Mouse (Mus musculus): Measurements from ENCODE around the gene Fcgrt. TPM values are rescaled to one million over a fixed set of nuclear protein-coding genes. Genes with fewer than 3 reads are reported as not detected.
"Not testable (repeated sequence)": the region's sequence is repeated elsewhere in the genome, so short reads cannot be mapped to it uniquely, and the experiment has no call there.

Gene Fcgrt
- polyA plus RNA-seq, 1 experiment from 2014 or later: 14.1 TPM

GRCm38 (mm10) chr7:45128624-45129246 is 25.1 kb upstream of the Fcgrt start, which contains the start of gene Rpl13a:
Gene Rpl13a, minus strand, starts transcription at chr7:45128761.
- WGBS: under 1% methylated on average over 48 of the region's 48 CpGs
- ATAC-seq (ENCODE audit: low FRiP score, low read depth): peak; percentile 89
- Histone ChIP-seq H3K36me3 (peaks cover 25% of the 10 kb centered on the region), H3K27me3 (replicated peaks) (no peaks in the 10 kb centered on the region), H3K4me1 (peaks cover 22% of the 10 kb centered on the region), H3K9me3 (no peaks in the 10 kb centered on the region), H3K4me3 (peak within 1 kb of the TSS; percentile 81), H3K27ac (peak within 1 kb of the TSS; percentile 89), H3K9ac (peak within 1 kb of the TSS; percentile 97), H3K4me2 (replicated peaks) (peak within 1 kb of the TSS; percentile 78)

- H3K27ac ChIP-seq: peak overlapping the region; percentile 60
- peak overlapping the region; percentile 78 for H3K4me2 ChIP-seq (replicated peaks)
- ATAC-seq (ENCODE audit: low FRiP score, low read depth): no peak
- peak overlapping the region; percentile 81 for H3K4me3 ChIP-seq
- H3K9me3 ChIP-seq: no peaks in the 10 kb centered on the region
- H3K9ac ChIP-seq: peak overlapping the region; percentile 97
- H3K27me3 ChIP-seq (replicated peaks): no peaks in the 10 kb centered on the region
- 1% methylated on average over 6 of the region's 6 CpGs for WGBS
- H3K4me1 ChIP-seq: peaks cover 28% of the 10 kb centered on the region
- H3K36me3 ChIP-seq: peaks cover 29% of the 10 kb centered on the region
Measured at GRCm38 (mm10) chr7:45127700-45128224, 24.1 kb upstream of the Fcgrt start.

GRCm38 (mm10) chr7:45126844-45127699 is 23.4 kb upstream of the Fcgrt start:
- Histone ChIP-seq H3K9ac (peak overlapping the region; percentile 97), H3K4me1 (peaks cover 32% of the 10 kb centered on the region), H3K4me2 (replicated peaks) (peak overlapping the region; percentile 78), H3K9me3 (no peaks in the 10 kb centered on the region), H3K27ac (peak overlapping the region; percentile 60; the same call in 1 of the 2 replicates), H3K4me3 (peak overlapping the region; percentile 81), H3K36me3 (peaks cover 36% of the 10 kb centered on the region), H3K27me3 (replicated peaks) (no peaks in the 10 kb centered on the region)
- WGBS: 48% methylated on average over 21 of the region's 21 CpGs
- no peak for ATAC-seq (ENCODE audit: low FRiP score, low read depth)

GRCm38 (mm10) chr7:45126147-45126843 is 22.6 kb upstream of the Fcgrt start:
- H3K4me2 ChIP-seq (replicated peaks): peak overlapping the region; percentile 78
- H3K4me1 ChIP-seq: peaks cover 35% of the 10 kb centered on the region
- peak overlapping the region; percentile 81; the same call in 1 of the 2 replicates for H3K4me3 ChIP-seq
- H3K27me3 ChIP-seq (replicated peaks): no peaks in the 10 kb centered on the region
- H3K27ac ChIP-seq: peak overlapping the region; percentile 60; the same call in 1 of the 2 replicates
- H3K9ac ChIP-seq: peak overlapping the region; percentile 97
- WGBS: 72% methylated on average over 17 of the region's 17 CpGs
- peaks cover 44% of the 10 kb centered on the region for H3K36me3 ChIP-seq
- ATAC-seq (ENCODE audit: low FRiP score, low read depth): no peak
- no peaks in the 10 kb centered on the region for H3K9me3 ChIP-seq

- H3K4me3 ChIP-seq; H3K9ac ChIP-seq; ATAC-seq (ENCODE audit: low FRiP score, low read depth); H3K9me3 ChIP-seq; H3K27me3 ChIP-seq (replicated peaks): not testable (repeated sequence)
- 56% methylated on average over 5 of the region's 5 CpGs for WGBS
- H3K27ac ChIP-seq: peak overlapping the region; percentile 12; the same call in 1 of the 2 replicates
- peak overlapping the region; percentile 78 for H3K4me2 ChIP-seq (replicated peaks)
- H3K36me3 ChIP-seq: peaks cover 50% of the 10 kb centered on the region
- peaks cover 35% of the 10 kb centered on the region for H3K4me1 ChIP-seq
Measured at GRCm38 (mm10) chr7:45125649-45126048, 22.0 kb upstream of the Fcgrt start.

GRCm38 (mm10) chr7:45125144-45125600 is 21.5 kb upstream of the Fcgrt start:
- Histone ChIP-seq H3K4me2 (replicated peaks) (peak overlapping the region; percentile 78), H3K27me3 (replicated peaks) (no peaks in the 10 kb centered on the region), H3K36me3 (peaks cover 55% of the 10 kb centered on the region), H3K9ac (no peak overlapping the region), H3K9me3 (no peaks in the 10 kb centered on the region), H3K27ac (peak overlapping the region; percentile 59), H3K4me3 (peak overlapping the region; percentile 5; the same call in 1 of the 2 replicates), H3K4me1 (peaks cover 35% of the 10 kb centered on the region)
- ATAC-seq (ENCODE audit: low FRiP score, low read depth): no peak
- 7% methylated on average over 7 of the region's 7 CpGs for WGBS

- Histone ChIP-seq H3K4me1 (peaks cover 35% of the 10 kb centered on the region), H3K4me2 (replicated peaks) (peak within 1 kb of the TSS; percentile 78), H3K9ac (peak within 1 kb of the TSS; percentile 97), H3K27ac (peak within 1 kb of the TSS; percentile 59), H3K36me3 (peaks cover 62% of the 10 kb centered on the region), H3K9me3 (no peaks in the 10 kb centered on the region), H3K27me3 (replicated peaks) (no peaks in the 10 kb centered on the region), H3K4me3 (peak within 1 kb of the TSS; percentile 92)
- under 1% methylated on average over 59 of the region's 59 CpGs for WGBS
- peak; percentile 81 for ATAC-seq (ENCODE audit: low FRiP score, low read depth)
Measured at GRCm38 (mm10) chr7:45124224-45125143, 20.8 kb upstream of the Fcgrt start, which contains the start of gene Rps11. Gene Rps11, minus strand, starts transcription at chr7:45124439.

GRCm38 (mm10) chr7:45123186-45123570 is 19.5 kb upstream of the Fcgrt start:
- no peak overlapping the region for H3K27ac ChIP-seq
- peak overlapping the region; percentile 97 for H3K9ac ChIP-seq
- no peaks in the 10 kb centered on the region for H3K27me3 ChIP-seq (replicated peaks)
- peaks cover 68% of the 10 kb centered on the region for H3K36me3 ChIP-seq
- H3K9me3 ChIP-seq: no peaks in the 10 kb centered on the region
- no peak for ATAC-seq (ENCODE audit: low FRiP score, low read depth)
- peak overlapping the region; percentile 78 for H3K4me2 ChIP-seq (replicated peaks)
- peak overlapping the region; percentile 92 for H3K4me3 ChIP-seq
- peaks cover 35% of the 10 kb centered on the region for H3K4me1 ChIP-seq
- WGBS: 23% methylated on average over 12 of the region's 12 CpGs

- Histone ChIP-seq H3K27me3 (replicated peaks) (no peaks in the 10 kb centered on the region), H3K27ac (no peak overlapping the region), H3K4me3 (peak overlapping the region; percentile 92), H3K9ac (peak overlapping the region; percentile 97), H3K9me3 (no peaks in the 10 kb centered on the region), H3K4me2 (replicated peaks) (peak overlapping the region; percentile 78), H3K4me1 (peaks cover 35% of the 10 kb centered on the region), H3K36me3 (peaks cover 68% of the 10 kb centered on the region)
- no peak for ATAC-seq (ENCODE audit: low FRiP score, low read depth)
- 87% methylated on average over 15 of the region's 15 CpGs for WGBS
Measured at GRCm38 (mm10) chr7:45122561-45123185, 19.0 kb upstream of the Fcgrt start.

GRCm38 (mm10) chr7:45121966-45122365 is 18.3 kb upstream of the Fcgrt start:
- Histone ChIP-seq H3K4me1 (peaks cover 29% of the 10 kb centered on the region), H3K4me2 (replicated peaks) (peak overlapping the region; percentile 16), H3K9ac (no peak overlapping the region), H3K27me3 (replicated peaks) (no peaks in the 10 kb centered on the region), H3K9me3 (no peaks in the 10 kb centered on the region), H3K27ac (no peak overlapping the region), H3K4me3 (no peak overlapping the region), H3K36me3 (peaks cover 62% of the 10 kb centered on the region)
- ATAC-seq (ENCODE audit: low FRiP score, low read depth): no peak

All from neural tube, embryonic 12.5 days (tissue).